Mouse (Mus musculus): ENCODE data around the gene Rabl3. TPM values are rescaled to one million over a fixed set of nuclear protein-coding genes. Genes with fewer than 3 reads are reported as not detected.

The Rabl3 gene
- total and polyA plus RNA-seq, 2 experiments from 2014 or later = 5.9 to 11.6 TPM

DNA sequence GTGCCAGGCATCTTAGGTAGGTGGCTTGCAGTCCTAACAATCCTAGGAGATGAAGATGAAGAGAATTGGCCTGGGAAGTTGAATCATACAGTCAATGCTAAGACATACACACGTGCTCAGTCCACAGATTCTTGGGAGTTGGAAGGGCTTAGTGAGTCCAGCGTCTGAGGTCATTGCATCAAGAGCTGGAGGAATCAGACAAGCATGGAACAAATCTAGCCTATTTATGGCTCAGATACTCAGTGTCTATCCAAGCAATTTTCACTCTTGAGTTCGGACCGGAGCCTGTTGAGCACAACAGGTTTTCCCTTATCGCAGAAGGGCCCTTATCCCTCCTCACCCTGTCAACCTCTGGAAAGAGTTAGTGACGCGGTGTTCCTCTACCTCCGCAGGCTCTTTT, 51.9 kb downstream of the Rabl3 start:
- H3K36me3 ChIP-seq (ENCODE audit: insufficient read depth, low read length) = no peaks in the 10 kb centered on the region
- 88% methylated on average over 8 of the region's 8 CpGs for WGBS
- no peaks in the 10 kb centered on the region for H3K27me3 ChIP-seq (ENCODE audit: insufficient read depth, low read length)
- no peak overlapping the region for H3K27ac ChIP-seq (ENCODE audit: low read depth, low read length)
- no peaks in the 10 kb centered on the region for H3K4me1 ChIP-seq (ENCODE audit: insufficient read depth, low read length)
- no peak for ATAC-seq (ENCODE audit: low FRiP score)
- DNase-seq (ENCODE audit: low spot score) = no peak
- no peaks in the 10 kb centered on the region for H3K9me3 ChIP-seq (ENCODE audit: low read length)
- no peak overlapping the region for H3K4me2 ChIP-seq (ENCODE audit: low read depth, low read length, poor library complexity, severe bottlenecking)
- H3K4me3 ChIP-seq (ENCODE audit: low read depth, low read length) = no peak overlapping the region
- H3K9ac ChIP-seq (replicated peaks; ENCODE audit: low read length, poor library complexity, severe bottlenecking) = no peak overlapping the region
- TF ChIP-seq CTCF (IDR thresholded peaks at IDR 0.05) = no peak

DNA sequence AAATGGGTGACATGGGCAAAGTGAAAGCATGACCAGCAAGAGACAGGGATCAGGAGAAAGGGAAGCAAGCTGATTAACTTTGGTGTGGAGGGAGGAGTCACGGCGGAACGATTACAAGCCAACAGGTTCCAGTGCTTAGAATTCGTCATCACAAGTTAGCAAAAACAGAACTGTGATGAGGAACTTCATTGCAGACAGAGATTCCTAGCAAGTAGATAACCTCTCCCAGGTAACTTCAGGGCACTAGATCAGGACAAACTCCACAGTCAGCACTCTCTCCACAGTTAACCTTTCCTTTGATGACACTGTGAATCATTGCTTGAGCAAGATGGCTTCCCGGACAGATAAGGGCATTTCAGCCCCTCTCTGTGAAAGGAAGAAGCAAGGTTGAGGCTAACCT, 57.7 kb downstream of the Rabl3 start:
- H3K27me3 ChIP-seq (ENCODE audit: insufficient read depth, low read length) = no peaks in the 10 kb centered on the region
- no peaks in the 10 kb centered on the region for H3K36me3 ChIP-seq (ENCODE audit: insufficient read depth, low read length)
- H3K4me3 ChIP-seq (ENCODE audit: low read depth, low read length) = no peak overlapping the region
- ATAC-seq (ENCODE audit: low FRiP score) (no peak), DNase-seq (ENCODE audit: low spot score) (no peak)
- H3K9me3 ChIP-seq (ENCODE audit: low read length) = no peaks in the 10 kb centered on the region
- no peak overlapping the region for H3K27ac ChIP-seq (ENCODE audit: low read depth, low read length)
- H3K9ac ChIP-seq (replicated peaks; ENCODE audit: low read length, poor library complexity, severe bottlenecking) = no peak overlapping the region
- no peak for TF ChIP-seq CTCF (IDR thresholded peaks at IDR 0.05)
- H3K4me1 ChIP-seq (ENCODE audit: insufficient read depth, low read length) = no peaks in the 10 kb centered on the region
- WGBS = 60% methylated on average over 5 of the region's 5 CpGs
- no peak overlapping the region for H3K4me2 ChIP-seq (ENCODE audit: low read depth, low read length, poor library complexity, severe bottlenecking)

DNA sequence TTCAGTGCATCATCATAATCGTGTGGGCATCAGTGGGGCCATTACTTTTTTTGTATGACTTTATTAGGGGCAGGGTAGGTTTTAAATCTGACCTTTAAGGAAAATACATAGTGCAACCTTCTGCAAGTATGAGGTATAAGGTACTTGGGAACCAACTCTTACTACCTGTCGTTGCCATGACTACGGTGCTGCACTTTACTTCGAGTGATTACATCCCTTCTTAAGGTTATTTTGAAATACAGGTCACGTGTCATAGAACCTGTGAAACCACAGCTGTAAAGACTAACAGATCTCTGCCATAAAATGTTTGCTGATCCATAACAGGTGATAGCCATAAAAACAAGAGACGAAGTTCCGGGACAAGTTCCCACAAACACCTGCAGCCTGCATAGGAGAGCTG, 58.8 kb downstream of the Rabl3 start:
- H3K27ac ChIP-seq (ENCODE audit: low read depth, low read length) = no peak overlapping the region
- ATAC-seq (ENCODE audit: low FRiP score) (no peak), DNase-seq (ENCODE audit: low spot score) (no peak)
- H3K9me3 ChIP-seq (ENCODE audit: low read length) = no peaks in the 10 kb centered on the region
- no peak overlapping the region for H3K4me2 ChIP-seq (ENCODE audit: low read depth, low read length, poor library complexity, severe bottlenecking)
- H3K36me3 ChIP-seq (ENCODE audit: insufficient read depth, low read length) = no peaks in the 10 kb centered on the region
- TF ChIP-seq CTCF (IDR thresholded peaks at IDR 0.05) = no peak
- H3K4me1 ChIP-seq (ENCODE audit: insufficient read depth, low read length) = no peaks in the 10 kb centered on the region
- 84% methylated on average over 7 of the region's 7 CpGs for WGBS
- H3K27me3 ChIP-seq (ENCODE audit: insufficient read depth, low read length) = no peaks in the 10 kb centered on the region
- H3K9ac ChIP-seq (replicated peaks; ENCODE audit: low read length, poor library complexity, severe bottlenecking) = no peak overlapping the region
- no peak overlapping the region for H3K4me3 ChIP-seq (ENCODE audit: low read depth, low read length)

DNA sequence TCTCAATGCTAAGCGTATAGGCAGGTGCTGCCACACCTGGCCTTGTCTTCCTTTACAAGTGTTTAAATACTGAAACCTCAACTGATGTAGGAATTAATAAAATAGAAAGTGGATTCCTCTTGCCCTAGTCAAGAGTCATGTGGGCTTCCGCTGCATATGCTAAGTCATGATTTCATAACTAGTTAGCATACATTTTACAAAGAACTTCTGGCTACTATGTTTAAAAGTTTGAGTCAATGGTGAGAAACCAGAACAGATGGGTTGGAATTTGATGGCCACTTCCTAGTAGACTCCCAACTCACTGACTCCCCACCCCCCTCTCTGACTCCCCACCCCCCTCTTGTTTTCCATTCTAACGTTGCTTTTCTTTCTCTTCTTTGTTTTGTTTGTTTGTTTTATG, 59.6 kb downstream of the Rabl3 start:
- no peak overlapping the region for H3K4me2 ChIP-seq (ENCODE audit: low read depth, low read length, poor library complexity, severe bottlenecking)
- H3K4me1 ChIP-seq (ENCODE audit: insufficient read depth, low read length) = no peaks in the 10 kb centered on the region
- no peak for DNase-seq (ENCODE audit: low spot score)
- no peak overlapping the region for H3K4me3 ChIP-seq (ENCODE audit: low read depth, low read length)
- H3K36me3 ChIP-seq (ENCODE audit: insufficient read depth, low read length) = no peaks in the 10 kb centered on the region
- WGBS = 79% methylated on average over 3 of the region's 3 CpGs
- no peaks in the 10 kb centered on the region for H3K9me3 ChIP-seq (ENCODE audit: low read length)
- no peak for TF ChIP-seq CTCF (IDR thresholded peaks at IDR 0.05)
- H3K27ac ChIP-seq (ENCODE audit: low read depth, low read length) = no peak overlapping the region
- no peak overlapping the region for H3K9ac ChIP-seq (replicated peaks; ENCODE audit: low read length, poor library complexity, severe bottlenecking)
- ATAC-seq (ENCODE audit: low FRiP score) = no peak
- H3K27me3 ChIP-seq (ENCODE audit: insufficient read depth, low read length) = no peaks in the 10 kb centered on the region

DNA sequence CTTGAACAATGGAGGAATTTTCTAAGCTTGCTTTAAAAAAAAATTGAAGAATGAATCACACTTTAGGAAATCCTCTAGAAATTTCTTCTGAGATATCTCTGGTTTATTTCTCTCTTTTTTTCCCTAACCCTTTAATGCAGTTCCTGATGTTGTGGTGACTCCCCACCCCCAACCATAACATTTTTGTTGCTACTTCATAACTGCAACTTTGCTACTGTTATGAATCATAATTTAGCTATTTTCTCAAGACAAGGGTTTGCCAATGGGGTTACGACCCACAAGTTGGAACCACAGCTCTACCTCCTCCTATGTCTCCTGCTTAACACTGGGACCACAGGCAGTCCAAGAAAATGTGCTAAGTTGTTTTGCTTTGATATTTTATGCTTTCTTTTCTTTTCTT, 63.7 kb downstream of the Rabl3 start:
- no peak overlapping the region for H3K9ac ChIP-seq (replicated peaks; ENCODE audit: low read length, poor library complexity, severe bottlenecking)
- no peaks in the 10 kb centered on the region for H3K4me1 ChIP-seq (ENCODE audit: insufficient read depth, low read length)
- H3K4me3 ChIP-seq (ENCODE audit: low read depth, low read length) = no peak overlapping the region
- no peak overlapping the region for H3K27ac ChIP-seq (ENCODE audit: low read depth, low read length)
- no peaks in the 10 kb centered on the region for H3K9me3 ChIP-seq (ENCODE audit: low read length)
- WGBS = 100% methylated on average over 1 of the region's 1 CpGs
- ATAC-seq (ENCODE audit: low FRiP score) (no peak), DNase-seq (ENCODE audit: low spot score) (no peak)
- TF ChIP-seq CTCF (IDR thresholded peaks at IDR 0.05) = no peak
- no peaks in the 10 kb centered on the region for H3K36me3 ChIP-seq (ENCODE audit: insufficient read depth, low read length)
- H3K27me3 ChIP-seq (ENCODE audit: insufficient read depth, low read length) = no peaks in the 10 kb centered on the region
- H3K4me2 ChIP-seq (ENCODE audit: low read depth, low read length, poor library complexity, severe bottlenecking) = no peak overlapping the region

DNA sequence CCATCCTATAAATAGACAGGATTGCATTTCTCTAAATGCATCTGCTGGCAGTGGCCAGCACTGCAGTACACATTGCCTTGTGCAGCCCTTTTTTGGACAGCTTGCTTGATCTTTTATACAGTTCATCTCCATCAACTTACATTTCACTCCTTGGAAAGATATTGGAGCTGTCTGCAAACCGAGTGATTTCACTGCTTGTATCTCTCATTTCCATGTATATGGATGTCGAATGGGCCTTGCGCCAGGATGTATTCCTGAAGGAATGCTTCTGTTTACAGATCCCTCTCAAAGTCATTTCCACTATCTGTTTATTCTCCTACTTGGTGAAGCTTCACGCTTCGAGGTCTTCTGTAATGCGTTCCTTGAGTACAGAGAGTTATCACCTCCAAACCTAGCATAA, 64.6 kb downstream of the Rabl3 start:
- H3K4me3 ChIP-seq (ENCODE audit: low read depth, low read length) = no peak overlapping the region
- no peak overlapping the region for H3K9ac ChIP-seq (replicated peaks; ENCODE audit: low read length, poor library complexity, severe bottlenecking)
- WGBS = 80% methylated on average over 6 of the region's 6 CpGs
- H3K4me2 ChIP-seq (ENCODE audit: low read depth, low read length, poor library complexity, severe bottlenecking) = no peak overlapping the region
- no peaks in the 10 kb centered on the region for H3K27me3 ChIP-seq (ENCODE audit: insufficient read depth, low read length)
- no peaks in the 10 kb centered on the region for H3K36me3 ChIP-seq (ENCODE audit: insufficient read depth, low read length)
- 0 out of 2 replicates have a peak, but pooled peaks cover under 1% of the 10 kb centered on the region for H3K4me1 ChIP-seq (ENCODE audit: insufficient read depth, low read length)
- no peak overlapping the region for H3K27ac ChIP-seq (ENCODE audit: low read depth, low read length)
- DNase-seq (ENCODE audit: low spot score) (no peak), ATAC-seq (ENCODE audit: low FRiP score) (no peak)
- TF ChIP-seq CTCF (IDR thresholded peaks at IDR 0.05) = no peak
- H3K9me3 ChIP-seq (ENCODE audit: low read length) = no peaks in the 10 kb centered on the region
